Mouse (Mus musculus) limb, embryonic 14.5 days (tissue): ENCODE data around the gene Vps26b. TPM values are rescaled to one million over a fixed set of nuclear protein-coding genes. Genes with fewer than 3 reads are reported as not detected.

ENCODE experiments used
- ATAC-seq: fragments of 200-750 bp; cut with Nextera tagmentation; 2 replicates; pipeline ENCODE4 v1.8.0; 2017; ENCODE audit warnings: low read depth, moderate number of reproducible peaks, moderate TSS enrichment; ENCODE audit not compliant: low FRiP score
- DNase-seq: peaks from one replicate; pipeline ENCODE4 v3.0.0-alpha.2; 2015; ENCODE audit warnings: low spot score
- H3K27ac ChIP-seq: fragments of 300-500 bp; sonication (generic); replicated peaks from 2 replicates; pipeline ENCODE4 v1.5.1; 2014; ENCODE audit warnings: low read depth, mild to moderate bottlenecking, low read length, moderate library complexity, mixed read lengths
- H3K27me3 ChIP-seq: fragments of 300-500 bp; sonication (generic); 2 replicates; pipeline ENCODE4 v1.6.1; 2014; ENCODE audit warnings: low read length, mixed read lengths; ENCODE audit not compliant: control insufficient read depth, insufficient read depth
- H3K36me3 ChIP-seq: fragments of 300-500 bp; sonication (generic); 2 replicates; pipeline ENCODE4 v1.6.1; 2014; ENCODE audit warnings: mild to moderate bottlenecking, low read length, moderate library complexity, mixed read lengths; ENCODE audit not compliant: control insufficient read depth, insufficient read depth
- H3K4me1 ChIP-seq: fragments of 300-500 bp; sonication (generic); 2 replicates; pipeline ENCODE4 v1.6.1; 2014; ENCODE audit warnings: antibody characterized with exemption, low read length, mixed read lengths; ENCODE audit not compliant: control insufficient read depth, insufficient read depth
- H3K4me2 ChIP-seq: fragments of 300-500 bp; sonication (generic); replicated peaks from 2 replicates; pipeline ENCODE4 v1.6.1; 2014; ENCODE audit warnings: low read depth, mild to moderate bottlenecking, low read length, moderate library complexity; ENCODE audit not compliant: severe bottlenecking
- H3K4me3 ChIP-seq: fragments of 300-500 bp; sonication (generic); replicated peaks from 2 replicates; pipeline ENCODE4 v1.5.1; 2014; ENCODE audit warnings: low read length
- H3K9ac ChIP-seq: fragments of 300-500 bp; sonication (generic); 2 replicates; pipeline ENCODE4 v1.6.1; 2014; ENCODE audit warnings: mild to moderate bottlenecking, low read depth, low read length, moderate library complexity; ENCODE audit not compliant: severe bottlenecking
- H3K9me3 ChIP-seq: fragments of 300-500 bp; sonication (generic); 2 replicates; pipeline ENCODE4 v1.6.1; 2016; ENCODE audit warnings: low read length; ENCODE audit not compliant: control insufficient read depth
- POLR2A ChIP-seq: fragments of 200-500 bp; IDR thresholded peaks from 2 replicates; pipeline ENCODE4 v1.8.0; 2012; ENCODE audit warnings: inconsistent platforms, mild to moderate bottlenecking, moderate library complexity, borderline replicate concordance; ENCODE audit not compliant: insufficient read depth, insufficient read length; ENCODE audit errors: extremely low read depth
- WGBS: fragments of 180-500 bp; shearing (Covaris S2); extraction: QIAGEN DNeasy Blood & Tissue Kit; methylation state at CpG from one replicate; pipeline ENCODE4 v1.1.7; 2014; 5-methylcytosine and 5-hydroxymethylcytosine counted together
- polyA plus RNA-seq, 2 experiments: library from polyadenylated mRNA; depleted of rRNA in 1 of 2; stranded (reverse) in 1 of 2; unstranded in 1 of 2; fragments of >200 nt; fragmentation: Nextera tagmentation in 1 of 2; extraction: Ambion mirVana in 1 of 2; gene quantifications; 2 replicates each; pipeline versions ENCODE4 v1.2.1 to v1.2.3; 2012 to 2014

Vps26b gene
- polyA plus RNA-seq (2012; rRNA removed): 40.3 and 44.1 TPM in 2 replicates
- polyA plus RNA-seq (2014; fragmentation: Nextera tagmentation; extraction: Ambion mirVana): 44.2 and 49.2 TPM in 2 replicates

GRCm38 (mm10) chr9:27029828-27030762 lies at the start of gene Vps26b, which contains the start of gene Ncapd3:
Gene Vps26b (minus strand): TSS chr9:27030065.
Gene Ncapd3 (plus strand): TSS chr9:27030175.
- peak; percentile 99 for DNase-seq
- no peaks in the 10 kb centered on the region for H3K27me3 ChIP-seq
- ATAC-seq: peak; percentile 96
- H3K9ac ChIP-seq: peak within 1 kb of the TSS; percentile 93
- peak within 1 kb of the TSS; percentile 93 for H3K4me3 ChIP-seq
- TF ChIP-seq POLR2A: peak; percentile 71; the same call in 1 of the 2 replicates
- no peaks in the 10 kb centered on the region for H3K36me3 ChIP-seq
- WGBS: under 1% methylated on average over 58 of the region's 80 CpGs
- no peaks in the 10 kb centered on the region for H3K9me3 ChIP-seq
- peak within 1 kb of the TSS; percentile 87 for H3K27ac ChIP-seq
- H3K4me2 ChIP-seq: peak within 1 kb of the TSS; percentile 74
- peaks cover 25% of the 10 kb centered on the region for H3K4me1 ChIP-seq

GRCm38 (mm10) chr9:27075812-27076211 lies 45.9 kb upstream of the Vps26b start:
- DNase-seq (no peak), ATAC-seq (no peak)
- Histone ChIP-seq H3K36me3 (peaks cover 53% of the 10 kb centered on the region), H3K9me3 (no peaks in the 10 kb centered on the region), H3K4me1 (no peaks in the 10 kb centered on the region), H3K27ac (no peak overlapping the region), H3K4me2 (no peak overlapping the region), H3K4me3 (no peak overlapping the region), H3K9ac (no peak overlapping the region), H3K27me3 (no peaks in the 10 kb centered on the region)
- no peak for TF ChIP-seq POLR2A

- no peak for TF ChIP-seq POLR2A
- H3K27ac ChIP-seq: no peak overlapping the region
- ATAC-seq (no peak), DNase-seq (no peak)
- peaks cover 55% of the 10 kb centered on the region for H3K36me3 ChIP-seq
- 71% methylated on average over 1 of the region's 1 CpGs for WGBS
- no peak overlapping the region for H3K4me3 ChIP-seq
- H3K9me3 ChIP-seq: no peaks in the 10 kb centered on the region
- H3K27me3 ChIP-seq: no peaks in the 10 kb centered on the region
- no peaks in the 10 kb centered on the region for H3K4me1 ChIP-seq
- no peak overlapping the region for H3K4me2 ChIP-seq
- no peak overlapping the region for H3K9ac ChIP-seq
These were observed 44.8 kb upstream of the Vps26b start for GRCm38 (mm10) chr9:27074677-27075076.

- Histone ChIP-seq H3K4me2 (no peak overlapping the region), H3K9ac (no peak overlapping the region), H3K4me3 (no peak overlapping the region), H3K27me3 (no peaks in the 10 kb centered on the region), H3K27ac (no peak overlapping the region), H3K4me1 (no peaks in the 10 kb centered on the region), H3K36me3 (peaks cover 74% of the 10 kb centered on the region), H3K9me3 (no peaks in the 10 kb centered on the region)
- TF ChIP-seq POLR2A: no peak
- DNase-seq: no peak
- WGBS: 87% methylated on average over 4 of the region's 4 CpGs
- no peak for ATAC-seq
These were observed 41.0 kb upstream of the Vps26b start for GRCm38 (mm10) chr9:27070895-27071294.

GRCm38 (mm10) chr9:27058341-27058740 lies 28.5 kb upstream of the Vps26b start:
- Histone ChIP-seq H3K4me1 (no peaks in the 10 kb centered on the region), H3K9me3 (no peaks in the 10 kb centered on the region), H3K4me3 (no peak overlapping the region), H3K27me3 (no peaks in the 10 kb centered on the region), H3K9ac (no peak overlapping the region), H3K36me3 (peaks cover 89% of the 10 kb centered on the region), H3K27ac (no peak overlapping the region), H3K4me2 (no peak overlapping the region)
- no peak for DNase-seq
- WGBS: 92% methylated on average over 5 of the region's 5 CpGs
- no peak for TF ChIP-seq POLR2A
- ATAC-seq: no peak
